Mouse (Mus musculus): ENCODE data around the gene Olfr652.

Olfr652 gene

GRCm38 (mm10) chr7:104560601-104561000 lies at the start of gene Olfr652:
TSS of gene Olfr652 (plus strand) at chr7:104560901.
- no peak for DNase-seq (ENCODE audit: low spot score in 2 of 2)

DNA sequence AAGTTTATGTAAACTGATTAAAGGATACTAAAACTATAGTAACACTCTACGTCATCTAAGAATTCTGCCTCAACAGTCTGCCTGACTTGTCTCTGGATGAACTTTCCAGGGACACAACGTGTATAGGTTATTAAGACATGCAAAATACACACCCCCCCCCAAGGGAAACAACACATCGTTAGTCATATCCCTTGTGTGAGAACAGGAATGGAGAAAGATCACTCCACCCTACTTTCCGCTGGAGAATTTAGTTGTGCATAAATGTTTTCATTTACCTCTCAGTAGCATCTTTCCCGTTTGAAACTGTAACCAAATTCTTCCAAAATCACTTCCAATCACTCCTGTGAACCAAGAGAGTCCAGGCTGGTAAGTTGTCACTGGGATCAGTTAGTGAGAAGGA lies 10.9 kb upstream of the Olfr652 start, which contains the start of gene Olfr651:
TSS of gene Olfr651 (plus strand) at position 301 of the 400 bp plus-strand sequence.
- DNase-seq (ENCODE audit: low spot score in 2 of 2): no peak

DNA sequence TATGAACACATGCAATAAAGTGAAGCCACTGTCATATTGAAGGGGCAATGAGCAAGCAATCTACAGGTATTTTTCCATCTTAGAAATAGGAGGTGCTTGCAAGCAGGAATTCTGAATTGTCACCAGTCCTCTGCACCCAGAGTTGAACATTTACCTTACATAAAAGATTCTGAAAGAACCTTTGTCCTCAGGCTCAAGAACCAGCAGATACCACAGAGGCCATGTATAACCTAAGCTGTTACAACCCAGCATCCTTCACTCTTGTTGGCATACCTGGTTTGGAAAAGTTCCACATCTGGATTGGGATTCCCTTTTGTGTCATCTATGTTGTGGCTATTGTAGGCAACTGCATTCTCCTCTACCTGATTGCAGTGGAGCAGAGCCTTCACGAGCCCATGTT lies 8.0 kb upstream of the Olfr652 start:
- DNase-seq (ENCODE audit: low spot score in 2 of 2): no peak

DNA sequence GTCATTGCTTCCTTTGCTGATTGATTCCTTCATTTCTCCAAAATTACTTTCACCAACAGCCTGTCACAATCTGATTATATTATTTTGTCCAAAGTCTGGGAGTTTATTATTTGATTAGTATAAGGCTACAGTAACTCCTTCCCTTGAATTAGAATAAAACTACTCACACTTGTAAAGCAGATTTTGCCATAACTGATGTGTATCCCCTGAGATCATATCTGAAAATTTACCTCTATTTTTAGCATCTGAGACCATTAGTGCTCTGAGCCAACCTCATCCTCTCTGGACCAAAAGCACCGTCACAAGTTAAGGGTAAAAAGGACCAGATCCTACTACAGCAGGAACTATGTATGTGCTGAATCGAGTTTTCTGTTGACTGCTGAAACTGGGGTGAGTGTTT lies 16.3 kb downstream of the Olfr652 start, which contains the start of gene Olfr653:
TSS of gene Olfr653 (plus strand) at position 301 of the 400 bp plus-strand sequence.
- no peak for DNase-seq (ENCODE audit: low spot score in 2 of 2)

DNA sequence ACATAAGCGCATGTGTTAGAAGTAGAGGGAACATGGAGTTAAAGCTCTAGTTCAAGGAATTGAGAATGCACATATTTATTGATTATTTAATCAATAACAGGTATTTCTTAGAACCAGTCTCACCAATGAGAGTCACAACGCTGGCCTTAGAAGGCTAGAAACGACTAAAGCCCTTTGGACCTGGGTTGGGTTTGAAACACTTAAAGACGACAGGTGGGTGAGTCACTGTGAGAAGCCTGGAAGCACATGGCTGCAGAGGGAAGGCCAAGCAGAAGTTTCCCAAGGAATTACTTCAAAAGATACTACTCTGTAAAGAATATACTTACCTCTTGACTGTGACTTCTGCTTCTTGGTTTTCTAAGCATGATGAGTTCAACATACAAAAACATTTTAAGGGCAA lies 20.1 kb downstream of the Olfr652 start:
- no peak for DNase-seq (ENCODE audit: low spot score in 2 of 2)

- no peak for DNase-seq (ENCODE audit: low spot score in 2 of 2)
These were observed 20.7 kb downstream of the Olfr652 start for GRCm38 (mm10) chr7:104581429-104581828.

DNA sequence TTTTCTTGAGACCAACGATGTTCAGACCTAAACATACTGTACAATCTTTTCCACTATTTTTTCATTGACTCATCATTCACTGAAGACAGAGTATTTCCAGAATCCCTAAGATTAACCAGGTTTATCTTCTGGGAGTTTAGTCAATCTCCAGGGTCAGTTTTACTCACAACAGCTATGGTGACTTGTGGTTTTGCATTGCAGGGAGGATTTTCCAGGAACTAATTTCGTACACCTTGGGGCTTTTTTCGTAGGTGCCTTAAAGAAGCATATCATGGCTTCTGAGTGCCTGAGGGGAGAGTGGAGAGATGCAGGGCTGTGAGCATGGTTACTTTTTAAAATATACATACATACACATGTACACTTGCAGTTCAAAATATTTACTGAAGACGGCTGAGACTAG lies 26.0 kb downstream of the Olfr652 start, which contains the start of gene Olfr654:
TSS of gene Olfr654 (plus strand) at position 301 of the 400 bp plus-strand sequence.
- no peak for DNase-seq (ENCODE audit: low spot score in 2 of 2)

- no peak for DNase-seq (ENCODE audit: low spot score in 2 of 2)
These were observed 27.6 kb downstream of the Olfr652 start for GRCm38 (mm10) chr7:104588274-104588673.

DNA sequence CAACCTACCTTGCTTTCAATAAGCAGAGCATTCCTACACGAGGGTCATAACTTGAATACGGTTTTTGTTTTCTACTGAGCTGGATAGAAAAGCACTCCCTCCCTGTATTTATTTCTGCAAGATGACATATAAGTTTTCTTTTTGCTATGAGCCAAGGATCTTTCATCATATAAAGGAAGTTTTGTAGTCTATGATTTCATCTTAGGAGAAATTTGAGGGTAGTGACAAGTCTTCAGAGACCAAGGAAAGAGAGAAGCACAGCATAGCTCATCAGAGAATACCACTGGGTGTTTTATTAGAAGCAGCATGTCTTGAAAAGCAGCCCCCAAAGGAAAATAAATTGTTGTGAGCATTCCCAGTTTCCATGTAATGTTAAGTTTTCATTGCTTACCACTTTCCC lies 41.0 kb downstream of the Olfr652 start, which contains the start of gene Olfr655:
TSS of gene Olfr655 (minus strand) at position 101 of the 400 bp plus-strand sequence.
- no peak for DNase-seq (ENCODE audit: low spot score in 2 of 2)

DNA sequence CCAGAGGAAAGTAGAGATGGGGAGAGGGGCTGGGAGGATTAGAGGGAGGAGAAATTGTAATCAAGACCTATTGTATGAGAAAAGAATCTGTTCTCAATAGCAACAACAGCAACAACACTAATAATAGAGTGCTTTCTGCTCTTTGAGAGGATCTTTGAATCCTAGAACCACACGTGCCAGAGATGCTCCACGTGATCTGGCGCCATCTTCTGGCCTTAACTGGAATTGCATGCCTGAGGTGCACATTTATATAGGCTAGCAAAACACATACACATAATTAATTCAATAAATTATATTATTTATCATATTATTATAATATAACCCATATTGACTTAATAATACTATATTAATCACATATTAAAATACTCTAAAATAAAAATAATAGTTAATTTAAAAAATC lies 42.5 kb downstream of the Olfr652 start:
- no peak for DNase-seq (ENCODE audit: low spot score in 2 of 2)

GRCm38 (mm10) chr7:104604727-104605126 lies 44.0 kb downstream of the Olfr652 start:
- DNase-seq (ENCODE audit: low spot score in 2 of 2): no peak

- no peak for DNase-seq (ENCODE audit: low spot score in 2 of 2)
These were observed 53.0 kb downstream of the Olfr652 start, which contains the start of gene Olfr656 for GRCm38 (mm10) chr7:104613655-104614054. TSS of gene Olfr656 (plus strand) at chr7:104613955.
